Mouse (Mus musculus) CH12.LX (cell line): ENCODE results near the gene Tmem129. TPM values are rescaled to one million over a fixed set of nuclear protein-coding genes. Genes with fewer than 3 reads are reported as not detected.

Experiments
- DNase-seq: peaks from one replicate; pipeline ENCODE4 v3.0.0-alpha.2; 2013; ENCODE audit errors: extremely low read depth
- H3K27ac ChIP-seq: 2 replicates; pipeline ENCODE4 v1.5.1; 2012; ENCODE audit warnings: low read depth, mild to moderate bottlenecking, control low read depth, moderate library complexity; ENCODE audit not compliant: insufficient read depth
- H3K27me3 ChIP-seq: replicated peaks from 2 replicates; pipeline ENCODE3; 2012; ENCODE audit warnings: inconsistent platforms
- H3K36me3 ChIP-seq, 2 experiments: replicated peaks in 1 of 2; 2 replicates each; pipeline versions ENCODE3 to v1.6.1; 2012; ENCODE audit warnings: inconsistent platforms in 1 of 2, low read length in 1 of 2, mild to moderate bottlenecking in 1 of 2, mixed read lengths in 1 of 2, moderate library complexity in 1 of 2; ENCODE audit not compliant: control insufficient read depth in 1 of 2, insufficient read depth in 1 of 2
- H3K4me1 ChIP-seq, 2 experiments: 2 replicates each; pipeline ENCODE4 v1.6.1; 2012; ENCODE audit warnings: inconsistent platforms in 1 of 2, moderate library complexity in 1 of 2; ENCODE audit not compliant: insufficient read depth in 2 of 2, control insufficient read depth in 1 of 2
- H3K4me2 ChIP-seq: 2 replicates; pipeline ENCODE4 v1.6.1; 2012; ENCODE audit warnings: low read depth, mild to moderate bottlenecking, control low read depth; ENCODE audit not compliant: poor library complexity, insufficient read depth, severe bottlenecking
- H3K4me3 ChIP-seq, 3 experiments: fragments of 150-350 bp in 1 of 3; sonication (generic) in 1 of 3; replicated peaks in 1 of 3; 2 replicates each; pipeline versions ENCODE3 to v1.5.1; 2011 to 2012; ENCODE audit warnings: low read depth in 2 of 3, low read length in 2 of 3, mild to moderate bottlenecking in 2 of 3, moderate library complexity in 2 of 3, control low read depth in 1 of 3, improper control_type of control experiment in 1 of 3, inconsistent platforms in 1 of 3, mixed read lengths in 1 of 3; ENCODE audit not compliant: poor library complexity in 1 of 3
- H3K79me2 ChIP-seq: replicated peaks from 2 replicates; pipeline ENCODE4 v1.6.1; 2012; ENCODE audit warnings: mild to moderate bottlenecking, moderate library complexity; ENCODE audit not compliant: control insufficient read depth, poor library complexity, insufficient read depth, severe bottlenecking; ENCODE audit errors: extremely low read depth
- H3K9ac ChIP-seq: 2 replicates; pipeline ENCODE4 v1.6.1; 2012; ENCODE audit warnings: low read depth, mild to moderate bottlenecking, control low read depth, moderate library complexity; ENCODE audit not compliant: insufficient read depth
- H3K9me3 ChIP-seq: replicated peaks from 2 replicates; pipeline ENCODE3; 2012; ENCODE audit warnings: low read length, inconsistent platforms, mixed read lengths
- CHD1 ChIP-seq: IDR thresholded peaks from 2 replicates; pipeline ENCODE4 v1.6.1; 2012; ENCODE audit warnings: low read depth, low read length, improper control_type of control experiment, inconsistent platforms
- E2F4 ChIP-seq: IDR thresholded peaks from 2 replicates; pipeline ENCODE4 v1.6.1; 2011; ENCODE audit warnings: low read depth, low read length, improper control_type of control experiment; ENCODE audit not compliant: insufficient replicate concordance
- ELF1 ChIP-seq: IDR thresholded peaks from 2 replicates; pipeline ENCODE4 v1.6.1; 2014; ENCODE audit warnings: low read depth, mild to moderate bottlenecking, inconsistent platforms, low read length, improper control_type of control experiment
- GABPA ChIP-seq: IDR thresholded peaks from 2 replicates; pipeline ENCODE4 v1.6.1; 2012; ENCODE audit warnings: low read depth, low read length, improper control_type of control experiment, inconsistent platforms; ENCODE audit not compliant: insufficient replicate concordance
- IRF4 ChIP-seq: IDR thresholded peaks from 2 replicates; pipeline ENCODE4 v1.6.1; 2014; ENCODE audit warnings: low read depth, mild to moderate bottlenecking, inconsistent platforms, low read length, improper control_type of control experiment
- JUND ChIP-seq: conservative IDR thresholded peaks from 2 replicates; pipeline ENCODE4 v1.6.1; 2011; ENCODE audit warnings: low read depth, low read length, improper control_type of control experiment
- KAT2A ChIP-seq: IDR thresholded peaks from 2 replicates; pipeline ENCODE4 v1.6.1; 2012; ENCODE audit warnings: low read length, improper control_type of control experiment, inconsistent platforms; ENCODE audit not compliant: insufficient replicate concordance
- MAX ChIP-seq: IDR thresholded peaks from 2 replicates; pipeline ENCODE4 v1.6.1; 2011; ENCODE audit warnings: low read length, improper control_type of control experiment
- MEF2A ChIP-seq: IDR thresholded peaks from 2 replicates; pipeline ENCODE4 v1.6.1; 2014; ENCODE audit warnings: low read depth, mild to moderate bottlenecking, inconsistent platforms, low read length, improper control_type of control experiment, borderline replicate concordance
- MXI1 ChIP-seq: IDR thresholded peaks from 2 replicates; pipeline ENCODE4 v1.6.1; 2011; ENCODE audit warnings: mild to moderate bottlenecking, low read depth, low read length, improper control_type of control experiment
- MYC ChIP-seq: IDR thresholded peaks from 2 replicates; pipeline ENCODE4 v1.6.1; 2011; ENCODE audit warnings: low read depth, mild to moderate bottlenecking, improper control_type of control experiment, low read length
- NELFE ChIP-seq: IDR thresholded peaks from 2 replicates; pipeline ENCODE4 v1.6.1; 2011; ENCODE audit warnings: low read depth, low read length, improper control_type of control experiment
- PAX5 ChIP-seq: IDR thresholded peaks from 2 replicates; pipeline ENCODE4 v1.6.1; 2012; ENCODE audit warnings: low read length, inconsistent platforms, mixed read lengths
- POLR2AphosphoS2 ChIP-seq: IDR thresholded peaks from 2 replicates; pipeline ENCODE4 v1.6.1; 2011; ENCODE audit warnings: low read depth, low read length, improper control_type of control experiment
- SIN3A ChIP-seq: IDR thresholded peaks from 2 replicates; pipeline ENCODE4 v1.6.1; 2012; ENCODE audit warnings: low read length, improper control_type of control experiment, inconsistent platforms
- TBP ChIP-seq: conservative IDR thresholded peaks from 2 replicates; pipeline ENCODE4 v1.6.1; 2011; ENCODE audit warnings: low read depth, low read length, improper control_type of control experiment
- TCF12 ChIP-seq: IDR thresholded peaks from 2 replicates; pipeline ENCODE4 v1.6.1; 2014; ENCODE audit warnings: low read depth, mild to moderate bottlenecking, inconsistent platforms, low read length, improper control_type of control experiment
- UBTF ChIP-seq: IDR thresholded peaks from 2 replicates; pipeline ENCODE4 v1.6.1; 2012; ENCODE audit warnings: low read depth, mild to moderate bottlenecking, inconsistent platforms, low read length, improper control_type of control experiment, moderate library complexity
- USF1 ChIP-seq: IDR thresholded peaks from 2 replicates; pipeline ENCODE4 v1.6.1; 2014; ENCODE audit warnings: low read depth, mild to moderate bottlenecking, inconsistent platforms, low read length, improper control_type of control experiment
- USF2 ChIP-seq: conservative IDR thresholded peaks from 2 replicates; pipeline ENCODE4 v1.6.1; 2011; ENCODE audit warnings: low read depth, low read length, improper control_type of control experiment
- ZKSCAN1 ChIP-seq: IDR thresholded peaks from 2 replicates; pipeline ENCODE4 v1.6.1; 2012; ENCODE audit warnings: low read depth, inconsistent platforms, low read length, improper control_type of control experiment, borderline replicate concordance
- ZMIZ1 ChIP-seq: IDR thresholded peaks from 2 replicates; pipeline ENCODE4 v1.6.1; 2012; ENCODE audit warnings: low read depth, mild to moderate bottlenecking, inconsistent platforms, low read length, improper control_type of control experiment
- dilution Hi-C: fragments of 300-500 bp; cut with MboI; formaldehyde crosslinking; loops from 2 replicates; pipeline ENCODE4 v1.14.3; 2020; ENCODE audit warnings: low sequenced_read_pairs; ENCODE audit not compliant: extremely low pct_unique_long_range_greater_than_20kb, extremely low pct_ligation_motif_present
- in situ Hi-C: fragments of 300-500 bp; cut with MboI; formaldehyde crosslinking; loops from 3 replicates; pipeline ENCODE4 v1.14.3; 2019; ENCODE audit warnings: low sequenced_read_pairs, low pct_ligation_motif_present, low pct_unique_long_range_greater_than_20kb, mixed read lengths
- polyA plus RNA-seq: library from polyadenylated mRNA; unstranded; fragments of >175 nt; gene quantifications from 2 replicates; pipeline ENCODE4 v1.2.1, GENCODE M21; 2012; ENCODE audit warnings: low read depth; ENCODE audit not compliant: insufficient read length
- total RNA-seq, 2 experiments: library from RNA; depleted of rRNA; stranded (reverse); fragments of 300-350 nt in 1 of 2; fragments of >200 nt in 1 of 2; gene quantifications; 2 replicates each; pipeline ENCODE4 v1.2.3; 2012 to 2014

Gene Tmem129
- total and polyA plus RNA-seq, 3 experiments = 10.8 to 15.2 (median 12.7) TPM

DNA sequence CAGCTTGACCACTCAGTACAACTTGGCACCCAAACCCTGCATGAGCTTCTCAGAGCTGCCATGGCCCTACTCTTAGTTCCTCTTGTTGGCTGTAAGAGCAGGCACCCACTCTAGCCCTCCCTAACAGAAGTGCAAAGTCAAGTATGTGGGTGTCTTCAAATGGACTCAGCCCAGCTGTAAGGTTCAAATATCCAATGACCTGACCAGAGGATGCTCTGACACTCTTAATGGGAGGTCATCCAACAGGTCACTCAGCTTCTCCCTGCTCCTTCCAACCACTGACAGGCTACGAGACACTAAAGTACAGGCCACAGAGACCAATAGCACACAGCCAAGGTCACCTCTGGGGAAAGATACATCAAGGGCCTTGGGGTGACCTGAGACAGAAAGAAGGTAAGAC, 49.0 kb downstream of the Tmem129 start:
- no peak for TF ChIP-seq ELF1
- TF ChIP-seq USF2 = no peak
- no peak for TF ChIP-seq JUND
- TF ChIP-seq ZMIZ1 = no peak
- TF ChIP-seq USF1 = no peak
- no peak for TF ChIP-seq TBP
- TF ChIP-seq MEF2A = no peak
- no peak for TF ChIP-seq KAT2A
- no peak for TF ChIP-seq POLR2AphosphoS2
- no peak for TF ChIP-seq MYC
- no peak for TF ChIP-seq GABPA
- TF ChIP-seq, all 38 proteins: peak for 0
- DNase-seq = no peak
- Histone ChIP-seq H3K4me2 (no peak overlapping the region), H3K27ac (no peak overlapping the region), H3K9ac (no peak overlapping the region), H3K79me2 (no peaks in the 10 kb centered on the region), H3K27me3 (no peaks in the 10 kb centered on the region), H3K36me3 (peaks cover 55 to 92% of the 10 kb centered on the region in 2 experiments), H3K4me1 (no peaks in the 10 kb centered on the region), H3K4me3 (no peak overlapping the region), H3K9me3 (no peaks in the 10 kb centered on the region)
- in situ Hi-C loops = no loop called here
- dilution Hi-C loops = no loop called here

DNA sequence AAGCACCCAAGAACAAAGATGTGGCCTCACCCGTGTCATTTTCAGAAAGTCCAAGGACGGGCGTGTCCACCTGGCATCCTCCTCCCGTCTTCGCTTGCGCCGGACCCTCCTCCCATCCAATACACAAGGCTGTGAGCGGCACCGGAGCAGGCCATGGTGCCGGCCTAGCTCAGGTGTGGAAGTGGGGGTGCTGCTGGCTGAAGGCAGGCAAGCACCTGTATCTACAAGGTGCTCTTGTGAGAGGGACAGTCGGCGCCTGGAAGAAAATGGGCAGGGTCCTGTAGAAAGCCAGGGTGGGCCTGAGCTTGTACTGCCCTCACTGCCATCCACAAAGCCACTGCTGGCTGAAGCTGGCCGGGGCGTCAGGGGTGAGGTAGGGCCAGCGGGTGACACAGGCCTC, 50.8 kb downstream of the Tmem129 start:
- H3K27ac ChIP-seq = no peak overlapping the region
- H3K79me2 ChIP-seq = no peaks in the 10 kb centered on the region
- H3K36me3 ChIP-seq = peaks cover 66 to 95% of the 10 kb centered on the region in 2 experiments
- H3K9ac ChIP-seq = no peak overlapping the region
- H3K4me2 ChIP-seq = no peak overlapping the region
- peaks cover 0 to 4% of the 10 kb centered on the region in 2 experiments; a peak in 1 of 4 replicates for H3K4me1 ChIP-seq
- in situ Hi-C loops (no loop called here), dilution Hi-C loops (no loop called here)
- no peak for TF ChIP-seq UBTF
- no peak for TF ChIP-seq MAX
- no peak for TF ChIP-seq MYC
- no peak for TF ChIP-seq NELFE
- no peak for TF ChIP-seq ZKSCAN1
- no peak for TF ChIP-seq TCF12
- TF ChIP-seq POLR2AphosphoS2 = no peak
- TF ChIP-seq MXI1 = no peak
- TF ChIP-seq ELF1 = no peak
- TF ChIP-seq PAX5 = no peak
- no peak for TF ChIP-seq E2F4
- TF ChIP-seq USF1 = no peak
- TF ChIP-seq SIN3A = no peak
- TF ChIP-seq ZMIZ1 = no peak
- TF ChIP-seq IRF4 = no peak
- TF ChIP-seq CHD1 = no peak
- no peaks in the 10 kb centered on the region for H3K9me3 ChIP-seq
- DNase-seq = no peak
- H3K27me3 ChIP-seq = no peaks in the 10 kb centered on the region
- H3K4me3 ChIP-seq = no peak overlapping the region
